Mouse (Mus musculus): ENCODE results near the gene Efcab9.

- TF ChIP-seq MAFK (IDR thresholded peaks at IDR 0.05; ENCODE audit: borderline replicate concordance, low read depth, low read length) (no peak), EP300 (IDR thresholded peaks at IDR 0.05; ENCODE audit: low read depth in 1 of 2, low read length in 2 of 2) (no peak), CHD1 (IDR thresholded peaks at IDR 0.05; ENCODE audit: low read depth, low read length) (no peak), CTCF (IDR thresholded peaks at IDR 0.05 in 2 of 3, conservative IDR thresholded peaks at IDR 0.05 in 1 of 3; ENCODE audit: control insufficient read depth in 1 of 3, insufficient read depth in 1 of 3, low read depth in 2 of 3, low read length in 3 of 3, poor library complexity in 1 of 3, severe bottlenecking in 1 of 3) (no peak), MXI1 (IDR thresholded peaks at IDR 0.05; ENCODE audit: low read depth, low read length) (no peak), ZNF384 (IDR thresholded peaks at IDR 0.05; ENCODE audit: low read depth, low read length) (no peak), NRF1 (IDR thresholded peaks at IDR 0.05; ENCODE audit: insufficient read depth, low read depth, low read length, poor library complexity, severe bottlenecking) (no peak), TAL1 (IDR thresholded peaks at IDR 0.05; ENCODE audit: low read length) (no peak), UBTF (IDR thresholded peaks at IDR 0.05; ENCODE audit: borderline replicate concordance, insufficient read depth, low read depth, low read length) (no peak), ZKSCAN1 (IDR thresholded peaks at IDR 0.05; ENCODE audit: low read depth, low read length) (no peak), NELFE (IDR thresholded peaks at IDR 0.05; ENCODE audit: low read depth, low read length) (no peak), CHD2 (IDR thresholded peaks at IDR 0.05; ENCODE audit: low read length) (no peak), MAX (IDR thresholded peaks at IDR 0.05; ENCODE audit: low read length) (no peak)
These were observed 39.2 kb upstream of the Efcab9 start for GRCm38 (mm10) chr11:32571103-32571502.

All from MEL (cell line).